Mouse (Mus musculus): ENCODE results near the gene Cpeb4.

DNA sequence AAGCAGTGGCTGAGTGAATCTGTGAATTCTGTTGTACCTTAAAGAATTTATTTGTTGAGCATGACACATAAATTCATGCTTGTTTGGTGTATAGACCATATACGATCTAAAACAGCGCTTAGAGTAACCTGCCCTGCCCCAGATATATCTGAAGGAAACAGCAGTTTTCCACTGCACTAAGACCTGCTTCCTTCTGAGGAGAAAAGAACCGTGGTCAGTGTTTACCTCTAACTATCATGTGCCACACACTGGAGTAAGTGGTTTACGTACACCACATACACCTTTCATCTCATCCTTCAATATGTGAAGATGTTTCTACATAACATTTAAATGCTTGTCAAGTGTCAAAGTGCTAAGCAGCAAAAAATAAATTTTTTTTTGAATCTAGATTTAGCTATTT is 102.1 kb downstream of the Cpeb4 start:
- TF ChIP-seq CTCF (IDR thresholded peaks at IDR 0.05; ENCODE audit: borderline replicate concordance, insufficient read depth, low read depth, low read length) (no peak), POLR2A (IDR thresholded peaks at IDR 0.05; ENCODE audit: borderline replicate concordance, insufficient read depth, low read length) (no peak)
